Mouse (Mus musculus) limb, embryonic 12.5 days (tissue): ENCODE measurements around the gene Lyplal1. TPM values are rescaled to one million over a fixed set of nuclear protein-coding genes. Genes with fewer than 3 reads are reported as not detected.

Experiments
- ATAC-seq: fragments of 200-750 bp; cut with Nextera tagmentation; 2 replicates; pipeline ENCODE4 v1.8.0; 2017; ENCODE audit warnings: low read depth, moderate TSS enrichment; ENCODE audit not compliant: insufficient number of reproducible peaks, insufficient read depth, low FRiP score, low TSS enrichment
- H3K27ac ChIP-seq: fragments of 300-500 bp; sonication (generic); 2 replicates; pipeline ENCODE4 v1.5.1; 2016; ENCODE audit warnings: mild to moderate bottlenecking, moderate library complexity
- H3K27me3 ChIP-seq: fragments of 300-500 bp; sonication (generic); 2 replicates; pipeline ENCODE4 v1.6.1; 2016; ENCODE audit warnings: mild to moderate bottlenecking, moderate library complexity
- H3K36me3 ChIP-seq: fragments of 300-500 bp; sonication (generic); 2 replicates; pipeline ENCODE4 v1.6.1; 2016; ENCODE audit warnings: mild to moderate bottlenecking, moderate library complexity
- H3K4me1 ChIP-seq: fragments of 300-500 bp; sonication (generic); replicated peaks from 2 replicates; pipeline ENCODE4 v1.6.1; 2016
- H3K4me2 ChIP-seq: fragments of 300-500 bp; sonication (generic); 2 replicates; pipeline ENCODE4 v1.6.1; 2016; ENCODE audit warnings: mild to moderate bottlenecking, moderate library complexity
- H3K4me3 ChIP-seq: fragments of 300-500 bp; sonication (generic); replicated peaks from 2 replicates; pipeline ENCODE4 v1.5.1; 2016; ENCODE audit warnings: mild to moderate bottlenecking
- H3K9ac ChIP-seq: fragments of 300-500 bp; sonication (generic); replicated peaks from 2 replicates; pipeline ENCODE4 v1.6.1; 2016; ENCODE audit warnings: mild to moderate bottlenecking, moderate library complexity
- H3K9me3 ChIP-seq: fragments of 300-500 bp; sonication (generic); 2 replicates; pipeline ENCODE4 v1.6.1; 2016; ENCODE audit warnings: mild to moderate bottlenecking, moderate library complexity
- whole genome bisulfite sequencing: fragments of 180-500 bp; shearing (Covaris S2); methylation state at CpG from one replicate; pipeline ENCODE4 v1.1.7; 2016; 5-methylcytosine and 5-hydroxymethylcytosine counted together
- polyA plus RNA-seq: library from polyadenylated mRNA; unstranded; fragments of >200 nt; fragmentation: Nextera tagmentation; extraction: Ambion mirVana; gene quantifications from 2 replicates; pipeline ENCODE4 v1.2.1, GENCODE M21; 2016

Gene Lyplal1
- polyA plus RNA-seq, 1 experiment from 2014 or later = 20.4 TPM

DNA sequence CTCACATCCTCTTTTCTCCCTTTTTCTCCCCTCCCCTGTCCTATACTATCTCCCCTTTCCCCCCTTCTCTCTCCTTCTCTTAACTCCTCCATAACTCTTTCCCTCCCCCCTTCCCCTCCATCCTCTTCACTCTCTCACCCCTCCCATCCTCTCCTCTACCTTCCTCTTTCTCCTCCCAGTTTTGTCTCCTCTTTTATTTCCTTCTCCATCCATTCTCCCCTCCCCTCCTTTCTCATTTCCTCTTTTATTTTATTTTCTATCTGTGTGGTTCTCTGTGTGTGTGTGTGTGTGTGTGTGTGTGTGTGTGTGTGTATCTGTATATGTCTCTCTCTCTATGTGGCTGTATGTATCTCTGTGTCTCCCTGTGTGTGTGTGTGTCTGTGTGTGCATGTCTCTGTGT, 6.6 kb upstream of the Lyplal1 start:
- Histone ChIP-seq H3K4me1 (peaks cover 6% of the 10 kb centered on the region; the same call in 1 of the 2 replicates), H3K27ac (no peak overlapping the region)
- ATAC-seq = no peak

GRCm38 (mm10) chr1:186119856-186120255, 2.7 kb upstream of the Lyplal1 start:
- Histone ChIP-seq H3K27me3 (no peaks in the 10 kb centered on the region), H3K27ac (no peak overlapping the region), H3K36me3 (no peaks in the 10 kb centered on the region), H3K9ac (no peak overlapping the region), H3K4me1 (0 out of 2 replicates have a peak, but pooled peaks cover 2% of the 10 kb centered on the region), H3K9me3 (no peaks in the 10 kb centered on the region), H3K4me2 (no peak overlapping the region), H3K4me3 (no peak overlapping the region)
- 56% methylated on average over 5 of the region's 5 CpGs for WGBS
- ATAC-seq = no peak

More for the DNA sequence above, 6.6 kb upstream of the Lyplal1 start:
- no peak overlapping the region for H3K4me3 ChIP-seq
- no peaks in the 10 kb centered on the region for H3K36me3 ChIP-seq
- no peak overlapping the region for H3K4me2 ChIP-seq
- no peaks in the 10 kb centered on the region for H3K27me3 ChIP-seq
- no peak overlapping the region for H3K9ac ChIP-seq
- H3K9me3 ChIP-seq = no peaks in the 10 kb centered on the region

- H3K9ac ChIP-seq = no peak overlapping the region; the same call in 1 of the 2 replicates
- peaks cover 5% of the 10 kb centered on the region; the same call in 1 of the 2 replicates for H3K36me3 ChIP-seq
- H3K27ac ChIP-seq = no peak overlapping the region
- WGBS = 70% methylated on average over 7 of the region's 7 CpGs
- ATAC-seq = no peak
- H3K4me1 ChIP-seq = 0 out of 2 replicates have a peak, but pooled peaks cover 2% of the 10 kb centered on the region
- H3K9me3 ChIP-seq = no peaks in the 10 kb centered on the region
- H3K4me3 ChIP-seq = peak overlapping the region; percentile 69; the same call in 1 of the 2 replicates
- peak overlapping the region; percentile 80 for H3K4me2 ChIP-seq
- H3K27me3 ChIP-seq = no peaks in the 10 kb centered on the region
Measured at GRCm38 (mm10) chr1:186116086-186116600, 967 bp downstream of the Lyplal1 start.

DNA sequence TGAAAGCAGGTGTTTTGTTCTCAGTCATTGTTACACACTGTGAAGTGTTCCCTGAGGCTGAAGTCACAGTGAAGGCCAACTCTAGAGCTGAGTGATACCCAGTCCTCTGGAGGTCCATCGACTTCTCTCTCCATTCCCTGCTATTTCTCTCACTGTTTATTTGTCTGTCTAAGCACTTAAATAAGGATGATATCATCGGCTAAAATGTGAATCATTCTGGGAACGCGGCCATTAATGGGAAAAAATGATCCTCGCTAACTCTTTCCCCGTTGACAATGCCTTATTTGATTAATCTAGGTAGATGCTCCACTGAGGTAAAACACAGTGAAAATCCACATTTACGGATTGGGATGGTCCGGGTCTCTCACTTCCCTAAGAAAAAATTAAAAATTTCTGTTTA, 14.8 kb downstream of the Lyplal1 start:
- Histone ChIP-seq H3K4me2 (no peak overlapping the region), H3K36me3 (no peaks in the 10 kb centered on the region), H3K27me3 (no peaks in the 10 kb centered on the region), H3K4me3 (no peak overlapping the region), H3K4me1 (no peaks in the 10 kb centered on the region), H3K9me3 (no peaks in the 10 kb centered on the region), H3K9ac (no peak overlapping the region), H3K27ac (no peak overlapping the region)
- 88% methylated on average over 8 of the region's 8 CpGs for WGBS
- ATAC-seq = no peak

DNA sequence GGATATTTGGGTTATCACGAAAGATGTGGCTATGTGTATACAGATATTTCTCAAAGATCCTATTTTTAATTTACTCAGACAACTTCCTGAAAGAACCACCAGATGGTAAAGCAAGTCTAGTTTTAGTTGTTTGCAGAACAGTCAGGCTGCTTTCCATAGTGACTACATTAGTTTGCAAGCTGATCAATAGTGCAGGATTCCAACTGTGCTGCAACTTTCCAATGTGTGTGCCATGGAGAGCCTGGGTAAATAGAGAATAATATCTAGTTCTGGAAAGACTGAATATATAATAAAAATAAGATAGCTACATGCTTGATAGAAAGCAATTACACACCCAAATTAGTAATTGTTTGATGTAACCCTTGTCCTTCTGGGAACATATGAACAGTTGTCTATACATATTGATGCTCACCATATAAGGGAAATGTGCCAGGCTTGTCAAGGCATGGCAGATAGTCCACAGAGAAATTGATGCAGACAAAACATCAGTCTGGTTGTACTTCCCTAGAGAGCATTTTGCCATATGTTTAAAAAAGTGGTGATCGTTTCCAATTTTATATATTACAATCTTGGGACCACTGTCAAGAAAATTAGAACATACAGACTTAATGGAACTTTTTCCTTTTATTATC, 50.7 kb downstream of the Lyplal1 start:
- H3K27ac ChIP-seq = no peak overlapping the region
- ATAC-seq = no peak
- H3K9me3 ChIP-seq = 0 out of 2 replicates have a peak, but pooled peaks cover 5% of the 10 kb centered on the region
- WGBS = 88% methylated on average over 2 of the region's 2 CpGs
- no peak overlapping the region for H3K4me2 ChIP-seq
- no peaks in the 10 kb centered on the region for H3K36me3 ChIP-seq
- H3K4me3 ChIP-seq = no peak overlapping the region
- H3K4me1 ChIP-seq = no peaks in the 10 kb centered on the region
- no peaks in the 10 kb centered on the region for H3K27me3 ChIP-seq
- no peak overlapping the region for H3K9ac ChIP-seq

DNA sequence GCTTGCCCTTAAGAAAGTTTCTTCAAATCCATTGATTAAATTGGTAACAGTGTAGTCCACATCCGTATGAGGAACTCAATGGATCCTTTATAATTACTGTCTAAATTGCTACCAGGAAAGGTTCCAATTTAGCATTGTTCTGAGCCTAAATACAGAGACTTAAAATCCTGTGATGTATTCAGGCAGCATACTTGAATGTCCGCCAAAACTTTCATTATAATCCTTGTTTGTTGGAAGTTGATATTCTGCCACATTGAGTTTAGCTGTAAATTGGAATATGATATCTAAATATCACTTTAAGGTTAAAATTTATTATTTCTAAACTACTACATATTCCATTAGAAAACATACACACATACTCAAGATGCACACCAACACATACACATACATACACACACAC, 57.1 kb downstream of the Lyplal1 start:
- no peak overlapping the region for H3K4me3 ChIP-seq
- no peaks in the 10 kb centered on the region for H3K9me3 ChIP-seq
- no peak overlapping the region for H3K4me2 ChIP-seq
- H3K9ac ChIP-seq = no peak overlapping the region
- H3K27me3 ChIP-seq = no peaks in the 10 kb centered on the region
- no peak for ATAC-seq
- no peak overlapping the region for H3K27ac ChIP-seq
- no peaks in the 10 kb centered on the region for H3K36me3 ChIP-seq
- no peaks in the 10 kb centered on the region for H3K4me1 ChIP-seq
- WGBS = 83% methylated on average over 2 of the region's 2 CpGs

DNA sequence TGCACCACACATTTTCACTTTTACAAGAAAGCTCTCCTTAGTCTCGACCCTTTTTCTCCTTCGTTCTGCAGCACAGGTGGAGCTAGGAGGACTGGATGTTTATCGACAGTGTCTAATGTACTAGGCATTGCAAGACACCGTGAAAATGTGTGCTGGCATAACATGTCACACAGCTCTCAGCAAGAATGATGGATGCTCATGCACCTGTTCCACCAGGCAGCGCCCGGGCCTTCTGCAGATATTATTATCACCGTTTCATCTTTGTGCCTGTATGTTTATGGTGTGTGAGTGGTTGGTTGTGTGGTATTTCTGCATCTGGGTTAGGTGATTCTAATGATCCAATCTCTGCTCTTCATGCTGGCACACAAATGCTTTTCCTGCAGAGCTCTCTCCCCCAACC, 62.9 kb downstream of the Lyplal1 start:
- ATAC-seq = no peak
- peaks cover 12% of the 10 kb centered on the region; the same call in 1 of the 2 replicates for H3K4me1 ChIP-seq
- 74% methylated on average over 7 of the region's 7 CpGs for WGBS
- no peaks in the 10 kb centered on the region for H3K9me3 ChIP-seq
- peak overlapping the region; percentile 66; the same call in 1 of the 2 replicates for H3K27ac ChIP-seq
- H3K4me3 ChIP-seq = no peak overlapping the region
- H3K9ac ChIP-seq = no peak overlapping the region
- H3K4me2 ChIP-seq = no peak overlapping the region
- H3K27me3 ChIP-seq = no peaks in the 10 kb centered on the region
- H3K36me3 ChIP-seq = no peaks in the 10 kb centered on the region

- Histone ChIP-seq H3K9ac (no peak overlapping the region), H3K27me3 (no peaks in the 10 kb centered on the region), H3K4me3 (no peak overlapping the region), H3K4me1 (peaks cover 12% of the 10 kb centered on the region; the same call in 1 of the 2 replicates), H3K9me3 (no peaks in the 10 kb centered on the region), H3K36me3 (no peaks in the 10 kb centered on the region), H3K4me2 (no peak overlapping the region), H3K27ac (peak overlapping the region; percentile 66)
- 70% methylated on average over 12 of the region's 12 CpGs for WGBS
- ATAC-seq = no peak
Measured at GRCm38 (mm10) chr1:186053280-186054043, 63.6 kb downstream of the Lyplal1 start.

DNA sequence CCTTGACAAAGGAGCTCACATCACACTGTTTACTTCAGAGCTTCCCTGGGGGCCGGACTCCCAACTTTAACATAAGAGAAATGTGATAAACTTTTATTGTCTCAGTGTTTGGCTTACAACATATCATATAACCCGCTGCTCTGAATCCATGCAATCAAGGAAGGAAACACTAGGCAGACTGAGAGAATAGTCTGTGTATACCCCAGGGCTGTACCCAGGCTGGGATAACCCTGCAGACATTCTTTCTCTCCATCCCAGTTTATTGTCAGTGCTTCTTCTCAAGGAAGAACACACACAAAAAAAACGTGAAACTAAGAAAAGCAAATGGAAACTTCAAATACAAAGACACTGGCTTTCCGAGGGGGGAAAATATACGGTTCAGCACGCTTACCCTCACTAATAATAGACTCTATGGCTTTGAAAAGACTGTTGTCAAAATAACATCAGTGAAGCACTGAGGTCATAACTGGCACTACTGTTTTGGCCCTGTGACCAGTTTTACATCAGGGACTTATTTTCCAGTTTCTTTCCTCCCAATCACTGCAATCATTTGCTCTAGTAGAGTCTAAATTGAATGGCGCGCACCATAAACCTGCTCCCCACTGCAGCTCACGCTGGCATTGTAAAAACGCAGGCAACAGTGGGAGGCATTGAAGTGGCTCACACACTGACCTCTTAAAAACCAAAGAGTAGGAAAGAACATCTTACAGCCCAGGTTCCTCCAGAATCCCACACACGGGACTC, 73.2 kb downstream of the Lyplal1 start:
- H3K4me1 ChIP-seq = peaks cover 28% of the 10 kb centered on the region
- 57% methylated on average over 11 of the region's 11 CpGs for WGBS
- H3K9me3 ChIP-seq = no peaks in the 10 kb centered on the region
- H3K27me3 ChIP-seq = no peaks in the 10 kb centered on the region
- H3K36me3 ChIP-seq = no peaks in the 10 kb centered on the region
- no peak overlapping the region for H3K9ac ChIP-seq
- ATAC-seq = peak; percentile 59; the same call in 1 of the 2 replicates
- no peak overlapping the region; the same call in 1 of the 2 replicates for H3K4me2 ChIP-seq
- H3K27ac ChIP-seq = peak overlapping the region; percentile 72
- H3K4me3 ChIP-seq = no peak overlapping the region

GRCm38 (mm10) chr1:186041841-186042240, 75.3 kb downstream of the Lyplal1 start:
- no peak for ATAC-seq
- H3K4me3 ChIP-seq = no peak overlapping the region
- no peaks in the 10 kb centered on the region for H3K36me3 ChIP-seq
- no peaks in the 10 kb centered on the region for H3K9me3 ChIP-seq
- H3K4me1 ChIP-seq = peaks cover 28% of the 10 kb centered on the region
- no peak overlapping the region for H3K9ac ChIP-seq
- WGBS = 42% methylated on average over 1 of the region's 1 CpGs
- H3K4me2 ChIP-seq = no peak overlapping the region
- peak overlapping the region; percentile 42; the same call in 1 of the 2 replicates for H3K27ac ChIP-seq
- no peaks in the 10 kb centered on the region for H3K27me3 ChIP-seq
